Mouse (Mus musculus) erythroblast, embryonic 14.5 days (primary cell): ENCODE measurements at regions not wholly inside any gene's neighbourhood (a gene's known extent, or its start where the extent isn't known, plus 50 kb on each side); places are given as distances from the start of the nearest gene placed in this dataset.

Source experiments
- H3K27me3 ChIP-seq: 2 replicates; pipeline ENCODE4 v1.6.1; 2012; ENCODE audit warnings: inconsistent platforms; ENCODE audit not compliant: control insufficient read depth
- H3K36me3 ChIP-seq: 2 replicates; pipeline ENCODE4 v1.6.1; 2012; ENCODE audit warnings: mild to moderate bottlenecking, inconsistent platforms; ENCODE audit not compliant: control insufficient read depth
- H3K4me1 ChIP-seq: 2 replicates; pipeline ENCODE4 v1.6.1; 2012; ENCODE audit warnings: inconsistent platforms; ENCODE audit not compliant: control insufficient read depth
- H3K4me3 ChIP-seq: replicated peaks from 2 replicates; pipeline ENCODE3; 2012; ENCODE audit warnings: moderate library complexity, mild to moderate bottlenecking, inconsistent platforms
- H3K9me3 ChIP-seq: 2 replicates; pipeline ENCODE4 v1.6.1; 2012; ENCODE audit warnings: low read length, inconsistent platforms, mixed read lengths; ENCODE audit not compliant: control insufficient read depth
- GATA1 ChIP-seq: IDR thresholded peaks from 2 replicates; pipeline ENCODE4 v1.6.1; 2012; ENCODE audit warnings: low read length, inconsistent platforms, mixed read lengths
- TAL1 ChIP-seq: IDR thresholded peaks from 3 replicates; pipeline ENCODE4 v1.6.1; 2012; ENCODE audit warnings: low read length, inconsistent platforms, mixed read lengths

DNA sequence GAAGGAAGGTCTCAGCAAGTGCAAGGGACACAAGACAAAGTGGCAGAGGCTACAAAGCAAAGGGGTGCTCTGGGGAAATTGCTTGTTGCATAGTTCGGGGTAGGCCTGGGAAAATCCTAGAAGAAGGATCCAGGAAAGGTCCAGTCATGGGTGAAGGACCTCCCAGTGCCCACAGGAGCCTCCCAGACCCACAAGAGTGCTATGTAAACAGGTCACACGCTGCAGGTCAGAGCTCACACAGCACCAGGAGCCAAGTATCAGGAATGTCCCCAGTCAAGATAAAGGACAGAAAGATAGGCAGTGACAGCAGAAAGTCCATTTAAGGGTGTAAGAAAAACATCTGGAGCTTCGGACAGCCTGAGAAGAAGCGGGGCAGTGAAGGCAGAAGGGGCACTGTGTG, 103.6 kb upstream of the Smad3 start:
- Histone ChIP-seq H3K4me1 (no peaks in the 10 kb centered on the region), H3K27me3 (no peaks in the 10 kb centered on the region; the same call in 1 of the 2 replicates), H3K4me3 (no peak overlapping the region), H3K36me3 (no peaks in the 10 kb centered on the region), H3K9me3 (no peaks in the 10 kb centered on the region; the same call in 1 of the 2 replicates)
- TF ChIP-seq GATA1 (no peak), TAL1 (no peak)

DNA sequence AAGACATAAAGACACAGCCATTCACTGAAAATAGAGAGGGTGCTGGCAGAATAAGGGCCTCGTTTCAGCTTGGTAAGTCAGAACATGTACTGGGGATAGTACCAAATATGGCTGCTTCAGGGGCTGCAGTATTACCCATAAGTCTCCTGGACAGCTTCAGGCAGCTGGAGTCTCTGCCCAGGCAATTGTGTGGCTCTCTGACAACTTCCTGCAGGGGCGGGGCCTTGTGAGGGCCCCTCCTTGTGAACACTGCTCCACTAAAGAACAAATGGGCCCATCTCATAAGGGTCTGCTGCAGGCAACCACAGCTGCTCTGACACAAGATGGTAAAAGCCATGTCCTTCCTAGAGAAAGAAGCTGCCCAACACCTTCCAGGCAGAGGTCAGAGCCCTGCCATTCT, 102.4 kb upstream of the Smad3 start:
- Histone ChIP-seq H3K4me3 (no peak overlapping the region), H3K36me3 (no peaks in the 10 kb centered on the region), H3K9me3 (no peaks in the 10 kb centered on the region; the same call in 1 of the 2 replicates), H3K27me3 (no peaks in the 10 kb centered on the region; the same call in 1 of the 2 replicates), H3K4me1 (no peaks in the 10 kb centered on the region)
- TF ChIP-seq GATA1 (no peak), TAL1 (no peak)

DNA sequence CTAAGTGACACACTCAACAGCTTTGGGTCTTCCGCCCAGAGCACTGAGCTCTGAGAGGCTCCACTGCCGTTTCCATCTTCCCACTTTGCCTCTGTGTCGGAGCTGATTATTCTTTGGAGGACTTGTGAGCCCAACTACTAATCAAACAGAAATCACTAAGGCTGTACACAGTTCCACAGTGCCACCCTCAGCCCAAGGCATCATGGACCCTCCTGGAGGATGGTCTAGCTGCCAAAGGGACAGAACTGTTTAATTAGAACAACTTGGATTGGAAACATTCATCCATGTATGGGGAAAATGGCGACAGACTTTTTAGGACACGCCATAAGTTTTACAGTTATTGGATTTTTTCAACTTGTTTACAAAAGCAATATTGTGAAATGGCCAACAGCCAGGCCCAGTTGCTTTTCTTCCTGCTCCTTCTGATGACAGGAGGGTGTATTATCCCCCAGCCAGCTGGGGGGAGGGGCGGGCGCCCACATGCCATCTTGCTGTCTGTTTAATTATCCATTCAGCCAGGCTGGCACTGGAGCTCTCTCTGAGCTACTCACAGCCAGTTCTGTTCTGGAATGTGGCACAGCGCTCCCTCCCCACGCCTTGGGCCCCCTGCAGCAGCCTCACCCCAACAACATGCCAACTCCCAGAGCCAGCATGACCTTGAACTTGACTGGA, 98.4 kb upstream of the Smad3 start:
- no peaks in the 10 kb centered on the region; the same call in 1 of the 2 replicates for H3K9me3 ChIP-seq
- no peak for TF ChIP-seq GATA1
- no peak for TF ChIP-seq TAL1
- H3K36me3 ChIP-seq = no peaks in the 10 kb centered on the region
- H3K4me1 ChIP-seq = no peaks in the 10 kb centered on the region
- 0 out of 2 replicates have a peak, but pooled peaks cover 3% of the 10 kb centered on the region for H3K27me3 ChIP-seq
- H3K4me3 ChIP-seq = no peak overlapping the region

DNA sequence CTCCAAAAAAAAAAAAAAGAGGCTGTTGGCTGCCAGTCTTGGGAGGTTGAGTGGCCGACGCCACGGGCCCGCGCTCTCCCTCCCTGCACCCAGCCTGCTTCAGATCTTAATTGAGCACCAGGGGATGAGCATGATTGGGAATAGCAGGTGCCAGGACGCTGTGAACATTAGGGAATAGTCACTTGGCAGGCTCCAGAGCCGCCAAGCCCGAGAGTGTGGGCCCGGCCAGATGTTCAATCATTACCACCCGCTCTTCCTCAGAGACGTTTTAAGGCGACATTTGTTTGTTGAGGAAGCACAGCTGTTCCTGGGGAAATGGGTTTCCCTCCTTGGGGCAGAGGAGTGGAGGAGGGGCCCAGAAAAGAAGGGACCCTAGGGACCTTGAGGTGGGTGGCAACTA, 94.0 kb upstream of the Smad3 start:
- TF ChIP-seq GATA1 = no peak
- TF ChIP-seq TAL1 = no peak
- 0 out of 2 replicates have a peak, but pooled peaks cover 3% of the 10 kb centered on the region for H3K27me3 ChIP-seq
- H3K4me1 ChIP-seq = no peaks in the 10 kb centered on the region
- no peak overlapping the region for H3K4me3 ChIP-seq
- H3K9me3 ChIP-seq = peaks cover 2% of the 10 kb centered on the region; the same call in 1 of the 2 replicates
- H3K36me3 ChIP-seq = no peaks in the 10 kb centered on the region

DNA sequence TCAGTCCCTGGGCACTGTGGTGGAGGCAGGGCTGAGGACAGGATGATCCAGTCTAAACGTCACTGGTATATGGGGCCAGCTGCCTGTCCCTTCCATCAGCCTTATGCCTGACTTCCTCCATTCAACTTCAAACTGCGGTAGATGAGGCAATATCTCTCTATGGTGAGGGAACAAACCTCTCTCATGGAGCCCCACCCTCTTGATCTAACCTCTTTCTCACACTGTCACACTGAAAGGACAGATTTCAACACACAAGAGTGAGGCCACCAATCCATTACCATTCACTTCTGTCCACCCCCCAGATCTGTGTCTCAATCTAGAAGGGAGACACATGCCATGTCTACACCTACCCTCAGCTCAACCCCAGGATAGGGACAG, 92.5 kb upstream of the Smad3 start:
- H3K9me3 ChIP-seq = peaks cover 2% of the 10 kb centered on the region; the same call in 1 of the 2 replicates
- TF ChIP-seq GATA1 (no peak), TAL1 (no peak)
- H3K4me1 ChIP-seq = no peaks in the 10 kb centered on the region; the same call in 1 of the 2 replicates
- 0 out of 2 replicates have a peak, but pooled peaks cover 3% of the 10 kb centered on the region for H3K27me3 ChIP-seq
- H3K36me3 ChIP-seq = no peaks in the 10 kb centered on the region
- no peak overlapping the region for H3K4me3 ChIP-seq

DNA sequence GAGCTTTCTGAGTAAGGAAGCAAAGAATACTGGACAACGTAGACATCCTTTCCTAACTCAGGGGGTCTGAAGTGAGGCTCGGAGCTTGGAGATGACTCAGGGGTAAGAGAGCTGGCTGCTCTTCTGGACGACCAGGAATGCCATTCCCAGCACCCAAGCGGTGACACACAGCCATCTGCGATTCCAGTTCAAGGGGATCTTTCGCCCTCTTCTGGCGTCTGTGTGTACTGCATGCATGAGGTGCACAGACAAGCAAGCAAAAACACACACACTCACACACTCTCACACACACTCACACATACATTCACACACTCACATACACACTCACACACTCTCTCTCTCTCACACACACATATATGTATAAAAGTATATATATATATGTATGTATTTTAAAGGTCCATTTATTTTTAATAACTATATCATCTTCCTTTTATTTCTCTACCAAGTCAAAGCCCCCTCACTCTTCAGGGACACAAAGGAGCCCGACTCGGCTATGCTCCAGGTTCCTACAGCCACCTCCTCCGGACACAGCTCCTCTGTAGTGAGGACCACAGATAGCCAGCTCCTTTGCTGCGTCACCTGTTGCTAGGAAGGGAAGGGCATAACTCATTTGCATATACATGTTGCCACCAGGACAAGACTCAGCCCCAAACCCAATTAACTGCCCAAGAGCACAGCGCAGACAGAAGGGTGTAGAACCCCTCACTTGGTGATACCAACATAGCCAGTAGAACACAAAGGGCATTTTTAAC, 91.9 kb upstream of the Smad3 start:
- Histone ChIP-seq H3K4me1 (no peaks in the 10 kb centered on the region; the same call in 1 of the 2 replicates), H3K9me3 (peaks cover 2% of the 10 kb centered on the region; the same call in 1 of the 2 replicates), H3K4me3 (no peak overlapping the region), H3K36me3 (no peaks in the 10 kb centered on the region), H3K27me3 (0 out of 2 replicates have a peak, but pooled peaks cover 3% of the 10 kb centered on the region)
- TF ChIP-seq GATA1 = no peak
- no peak for TF ChIP-seq TAL1

DNA sequence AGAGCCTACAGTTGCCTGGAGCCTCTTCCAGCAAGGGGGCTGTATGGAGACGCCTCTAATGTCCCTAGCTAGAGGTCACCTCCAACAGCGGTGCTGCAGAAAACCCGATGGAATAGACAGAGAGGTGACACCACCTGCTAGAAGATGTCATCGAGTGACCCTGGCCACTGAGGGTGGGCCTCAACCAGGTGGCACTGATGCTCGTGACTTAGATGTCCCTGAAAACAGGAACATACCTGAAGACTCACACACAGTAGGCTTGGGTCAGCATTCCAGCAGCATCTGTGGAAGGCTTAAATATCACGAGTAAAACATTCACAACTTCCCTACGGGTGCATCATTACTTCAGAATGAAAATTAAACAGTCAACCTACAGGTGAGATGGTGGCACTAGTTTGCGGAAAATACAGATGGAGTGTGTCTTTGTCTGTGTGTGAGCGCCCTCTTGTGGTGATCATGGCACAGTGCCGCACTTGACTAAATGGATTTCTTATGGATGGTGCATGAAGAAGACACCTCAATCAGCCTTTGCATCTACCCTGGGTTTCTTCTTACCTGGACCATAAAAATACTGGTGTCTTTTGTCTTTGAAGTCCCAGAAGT, 86.2 kb upstream of the Smad3 start:
- H3K36me3 ChIP-seq = no peaks in the 10 kb centered on the region
- H3K4me1 ChIP-seq = no peaks in the 10 kb centered on the region; the same call in 1 of the 2 replicates
- no peaks in the 10 kb centered on the region for H3K27me3 ChIP-seq

DNA sequence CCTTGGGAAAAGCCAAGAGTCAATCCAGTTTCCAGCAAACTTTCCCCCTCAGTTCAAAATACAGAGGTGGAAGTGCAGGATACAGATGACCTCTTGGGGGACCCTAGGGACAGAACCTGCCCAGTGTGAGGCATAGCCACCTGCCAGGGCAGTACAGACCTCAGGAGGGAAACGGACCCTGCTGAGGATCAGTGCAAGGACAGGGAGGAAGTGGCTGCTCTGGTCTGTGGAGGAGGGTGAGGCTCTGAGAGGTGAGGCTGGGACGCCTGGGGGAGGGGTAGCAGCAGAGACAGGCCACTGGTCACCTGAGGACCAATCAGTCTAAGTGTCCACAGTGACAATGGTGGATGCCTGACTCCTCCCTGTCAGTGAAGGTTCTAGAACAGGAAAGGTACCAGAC, 85.6 kb upstream of the Smad3 start:
- no peak for TF ChIP-seq TAL1
- no peaks in the 10 kb centered on the region; the same call in 1 of the 2 replicates for H3K4me1 ChIP-seq

More for the DNA sequence above, 86.2 kb upstream of the Smad3 start:
- Histone ChIP-seq H3K4me3 (no peak overlapping the region), H3K9me3 (no peaks in the 10 kb centered on the region)
- no peak for TF ChIP-seq TAL1
- TF ChIP-seq GATA1 = no peak

DNA sequence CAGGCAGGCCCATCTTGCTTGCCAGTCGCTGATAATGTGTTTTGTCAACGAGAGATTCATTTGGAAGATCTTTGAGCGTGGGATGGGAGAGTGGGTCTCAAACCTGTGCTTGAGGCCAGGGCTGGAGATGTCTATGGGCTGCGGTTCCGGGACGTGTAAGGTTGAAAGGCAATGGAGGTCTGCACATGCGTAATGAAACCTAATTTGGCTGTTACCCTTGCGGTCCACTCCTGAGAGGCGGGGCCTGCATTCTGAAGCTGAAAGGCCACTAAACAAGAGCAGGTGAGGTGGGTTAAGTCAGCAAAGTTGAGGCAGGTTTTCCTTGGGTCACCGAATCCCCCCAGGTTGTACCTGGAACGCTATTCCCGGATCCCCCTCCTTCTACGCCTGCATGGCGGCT, 83.3 kb upstream of the Smad3 start:
- H3K9me3 ChIP-seq = no peaks in the 10 kb centered on the region
- no peaks in the 10 kb centered on the region for H3K36me3 ChIP-seq
- H3K4me1 ChIP-seq = no peaks in the 10 kb centered on the region; the same call in 1 of the 2 replicates
- no peak for TF ChIP-seq GATA1
- TF ChIP-seq TAL1 = no peak
- H3K27me3 ChIP-seq = no peaks in the 10 kb centered on the region
- no peak overlapping the region for H3K4me3 ChIP-seq

More for the DNA sequence above, 85.6 kb upstream of the Smad3 start:
- Histone ChIP-seq H3K4me3 (no peak overlapping the region), H3K27me3 (no peaks in the 10 kb centered on the region), H3K36me3 (no peaks in the 10 kb centered on the region), H3K9me3 (no peaks in the 10 kb centered on the region)
